Mouse (Mus musculus) midbrain, embryonic 12.5 days (tissue): ENCODE measurements around the gene Fbln2. TPM values are rescaled to one million over a fixed set of nuclear protein-coding genes. Genes with fewer than 3 reads are reported as not detected.

Source experiments
- ATAC-seq: fragments of 200-750 bp; cut with Nextera tagmentation; 2 replicates; pipeline ENCODE4 v1.8.0; 2017; ENCODE audit warnings: low read depth, moderate TSS enrichment, moderate library complexity; ENCODE audit not compliant: low FRiP score
- H3K27ac ChIP-seq: fragments of 300-500 bp; sonication (generic); replicated peaks from 2 replicates; pipeline ENCODE4 v1.5.1; 2016; ENCODE audit warnings: mild to moderate bottlenecking
- H3K27me3 ChIP-seq: fragments of 300-500 bp; sonication (generic); 2 replicates; pipeline ENCODE4 v1.6.1; 2016; ENCODE audit warnings: mild to moderate bottlenecking
- H3K36me3 ChIP-seq: fragments of 300-500 bp; sonication (generic); 2 replicates; pipeline ENCODE4 v1.6.1; 2016
- H3K4me1 ChIP-seq: fragments of 300-500 bp; sonication (generic); 2 replicates; pipeline ENCODE4 v1.6.1; 2016
- H3K4me2 ChIP-seq: fragments of 300-500 bp; sonication (generic); replicated peaks from 2 replicates; pipeline ENCODE4 v1.6.1; 2016; ENCODE audit warnings: mild to moderate bottlenecking, moderate library complexity
- H3K4me3 ChIP-seq: fragments of 300-500 bp; sonication (generic); 2 replicates; pipeline ENCODE4 v1.5.1; 2016; ENCODE audit warnings: mild to moderate bottlenecking
- H3K9ac ChIP-seq: fragments of 300-500 bp; sonication (generic); replicated peaks from 2 replicates; pipeline ENCODE4 v1.6.1; 2016; ENCODE audit warnings: mild to moderate bottlenecking, moderate library complexity
- H3K9me3 ChIP-seq: fragments of 300-500 bp; sonication (generic); 2 replicates; pipeline ENCODE4 v1.6.1; 2016; ENCODE audit warnings: mild to moderate bottlenecking
- WGBS: fragments of 180-500 bp; shearing (Covaris S2); methylation state at CpG from one replicate; pipeline ENCODE4 v1.1.7; 2016; 5-methylcytosine and 5-hydroxymethylcytosine counted together
- polyA plus RNA-seq: library from polyadenylated mRNA; unstranded; fragments of >200 nt; fragmentation: Nextera tagmentation; extraction: Ambion mirVana; gene quantifications from 2 replicates; pipeline ENCODE4 v1.2.1, GENCODE M21; 2016

Gene Fbln2
- polyA plus RNA-seq, 1 experiment from 2014 or later = 66.6 TPM

DNA sequence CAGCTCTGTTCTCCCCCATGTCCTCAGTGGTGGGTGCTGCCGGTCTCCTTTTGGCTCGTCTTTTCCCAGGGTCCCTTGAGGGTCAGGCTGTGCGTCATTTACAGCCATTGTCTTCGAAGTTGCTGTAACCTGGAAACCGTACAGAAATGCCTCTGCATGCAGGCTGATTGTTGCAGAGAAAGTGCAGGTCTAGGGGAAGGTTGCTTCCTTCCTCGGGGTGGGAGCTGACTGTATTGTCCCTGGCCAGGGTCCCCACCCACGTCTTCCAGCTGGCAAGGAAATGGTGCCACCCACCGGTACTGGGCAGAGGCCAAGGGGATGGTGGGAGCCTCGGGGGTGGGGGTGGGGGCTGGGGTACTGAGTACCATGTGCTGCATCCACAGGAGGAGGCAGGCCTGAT, 6.2 kb downstream of the Fbln2 start:
- Histone ChIP-seq H3K36me3 (no peaks in the 10 kb centered on the region), H3K4me3 (no peak overlapping the region), H3K9ac (no peak overlapping the region), H3K4me2 (no peak overlapping the region), H3K27me3 (peaks cover 13% of the 10 kb centered on the region), H3K4me1 (0 out of 2 replicates have a peak, but pooled peaks cover 3% of the 10 kb centered on the region), H3K9me3 (no peaks in the 10 kb centered on the region), H3K27ac (no peak overlapping the region)
- WGBS = 66% methylated on average over 9 of the region's 9 CpGs
- no peak for ATAC-seq

- H3K4me3 ChIP-seq = no peak overlapping the region
- H3K9me3 ChIP-seq = no peaks in the 10 kb centered on the region
- H3K27ac ChIP-seq = no peak overlapping the region
- WGBS = 56% methylated on average over 3 of the region's 3 CpGs
- H3K36me3 ChIP-seq = no peaks in the 10 kb centered on the region
- no peak overlapping the region for H3K9ac ChIP-seq
- ATAC-seq = no peak
- H3K27me3 ChIP-seq = peaks cover 9% of the 10 kb centered on the region
- no peak overlapping the region for H3K4me2 ChIP-seq
- 0 out of 2 replicates have a peak, but pooled peaks cover 3% of the 10 kb centered on the region for H3K4me1 ChIP-seq
These were observed 6.6 kb downstream of the Fbln2 start for GRCm38 (mm10) chr6:91218871-91219270.

DNA sequence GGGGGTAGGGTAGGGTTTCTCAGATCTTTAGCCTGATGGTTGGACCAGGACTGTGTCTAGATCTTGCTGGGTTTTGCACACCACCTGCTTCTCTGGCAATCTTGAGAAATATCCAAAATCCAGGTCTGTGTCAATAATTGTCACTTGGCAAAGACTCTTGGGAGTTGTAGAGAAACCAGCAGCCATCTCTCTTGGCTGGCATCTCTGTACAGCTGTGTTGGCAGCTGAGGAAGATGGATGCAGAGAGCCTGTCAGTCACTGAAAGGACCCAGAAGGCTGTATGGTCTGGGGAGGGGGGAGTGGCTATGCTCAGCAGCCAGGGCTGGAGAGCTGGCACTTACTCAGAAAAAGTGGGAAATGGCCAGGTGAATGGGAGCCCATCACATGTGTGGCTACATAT, 7.8 kb downstream of the Fbln2 start:
- ATAC-seq = no peak
- H3K27me3 ChIP-seq = no peaks in the 10 kb centered on the region; the same call in 1 of the 2 replicates
- H3K27ac ChIP-seq = no peak overlapping the region
- H3K4me3 ChIP-seq = no peak overlapping the region
- 0 out of 2 replicates have a peak, but pooled peaks cover 3% of the 10 kb centered on the region for H3K4me1 ChIP-seq
- no peaks in the 10 kb centered on the region for H3K36me3 ChIP-seq
- H3K9ac ChIP-seq = no peak overlapping the region
- H3K9me3 ChIP-seq = no peaks in the 10 kb centered on the region
- H3K4me2 ChIP-seq = no peak overlapping the region

DNA sequence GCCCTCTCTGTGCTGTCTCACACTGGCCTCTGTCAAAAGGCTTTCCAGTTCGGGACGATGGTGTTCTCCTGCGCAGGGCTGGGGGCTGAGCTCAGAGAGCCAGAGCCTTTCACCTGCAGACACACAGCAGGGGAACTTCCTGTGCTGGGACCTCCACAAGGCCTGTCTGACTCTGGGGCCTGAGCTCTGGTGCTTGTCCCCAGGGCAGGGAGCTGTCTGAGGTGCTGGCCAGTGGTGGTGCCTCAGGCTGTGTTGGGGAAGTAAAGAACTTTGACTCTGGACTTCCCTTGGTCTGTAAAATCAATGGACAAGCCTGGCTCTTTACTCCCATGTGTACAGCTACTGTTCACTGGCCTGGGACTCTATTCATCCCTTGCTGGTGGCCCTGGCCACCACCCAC, 8.8 kb downstream of the Fbln2 start:
- 7% methylated on average over 3 of the region's 3 CpGs for WGBS

GRCm38 (mm10) chr6:91222694-91223346, 10.6 kb downstream of the Fbln2 start:
- Histone ChIP-seq H3K36me3 (no peaks in the 10 kb centered on the region), H3K9ac (no peak overlapping the region), H3K4me3 (no peak overlapping the region), H3K4me1 (0 out of 2 replicates have a peak, but pooled peaks cover 3% of the 10 kb centered on the region), H3K9me3 (no peaks in the 10 kb centered on the region), H3K4me2 (no peak overlapping the region), H3K27me3 (no peaks in the 10 kb centered on the region; the same call in 1 of the 2 replicates), H3K27ac (no peak overlapping the region)
- WGBS = 75% methylated on average over 10 of the region's 10 CpGs
- no peak for ATAC-seq

More for the DNA sequence above, 8.8 kb downstream of the Fbln2 start:
- 0 out of 2 replicates have a peak, but pooled peaks cover 3% of the 10 kb centered on the region for H3K4me1 ChIP-seq
- H3K4me3 ChIP-seq = no peak overlapping the region
- no peaks in the 10 kb centered on the region for H3K9me3 ChIP-seq
- no peak overlapping the region for H3K27ac ChIP-seq
- no peak overlapping the region for H3K4me2 ChIP-seq
- H3K36me3 ChIP-seq = no peaks in the 10 kb centered on the region
- no peak for ATAC-seq
- no peak overlapping the region for H3K9ac ChIP-seq
- H3K27me3 ChIP-seq = no peaks in the 10 kb centered on the region; the same call in 1 of the 2 replicates

- H3K4me1 ChIP-seq = no peaks in the 10 kb centered on the region
- no peak overlapping the region for H3K9ac ChIP-seq
- no peaks in the 10 kb centered on the region for H3K9me3 ChIP-seq
- no peaks in the 10 kb centered on the region for H3K36me3 ChIP-seq
- no peak for ATAC-seq
- no peak overlapping the region for H3K4me2 ChIP-seq
- H3K4me3 ChIP-seq = no peak overlapping the region
- H3K27ac ChIP-seq = no peak overlapping the region
- no peaks in the 10 kb centered on the region; the same call in 1 of the 2 replicates for H3K27me3 ChIP-seq
- 86% methylated on average over 6 of the region's 6 CpGs for WGBS
These were observed 12.7 kb downstream of the Fbln2 start for GRCm38 (mm10) chr6:91224939-91225338.

DNA sequence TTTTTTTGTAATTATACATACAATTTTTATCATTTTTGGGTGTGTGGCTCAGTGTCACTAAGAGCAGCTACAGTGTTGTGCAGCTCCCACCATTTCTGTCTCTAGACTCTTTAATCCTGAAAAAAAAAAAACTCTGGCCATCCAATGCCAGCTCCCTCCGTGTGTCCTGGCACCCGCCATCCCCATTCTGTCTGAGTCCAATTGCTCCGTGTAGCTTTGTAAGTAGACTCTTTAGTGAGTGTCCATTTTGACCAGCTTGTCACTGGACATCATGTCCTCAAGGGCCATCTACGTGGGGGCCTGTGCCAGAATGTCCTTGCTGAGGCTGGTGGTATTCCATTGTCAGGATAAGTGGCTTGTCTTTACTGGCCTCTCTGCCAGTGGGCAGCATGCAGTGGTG, 13.1 kb downstream of the Fbln2 start:
- no peak for ATAC-seq
- H3K4me2 ChIP-seq = no peak overlapping the region
- H3K4me3 ChIP-seq = no peak overlapping the region
- 79% methylated on average over 4 of the region's 4 CpGs for WGBS
- H3K4me1 ChIP-seq = no peaks in the 10 kb centered on the region
- no peaks in the 10 kb centered on the region for H3K36me3 ChIP-seq
- H3K27me3 ChIP-seq = no peaks in the 10 kb centered on the region; the same call in 1 of the 2 replicates
- H3K9ac ChIP-seq = no peak overlapping the region
- H3K9me3 ChIP-seq = no peaks in the 10 kb centered on the region
- no peak overlapping the region for H3K27ac ChIP-seq

- Histone ChIP-seq H3K4me2 (no peak overlapping the region), H3K9me3 (no peaks in the 10 kb centered on the region), H3K27me3 (no peaks in the 10 kb centered on the region; the same call in 1 of the 2 replicates), H3K9ac (no peak overlapping the region), H3K36me3 (no peaks in the 10 kb centered on the region), H3K27ac (no peak overlapping the region), H3K4me3 (no peak overlapping the region), H3K4me1 (no peaks in the 10 kb centered on the region)
- no peak for ATAC-seq
- WGBS = 100% methylated on average over 1 of the region's 1 CpGs
These were observed 13.8 kb downstream of the Fbln2 start for GRCm38 (mm10) chr6:91226058-91226457.

DNA sequence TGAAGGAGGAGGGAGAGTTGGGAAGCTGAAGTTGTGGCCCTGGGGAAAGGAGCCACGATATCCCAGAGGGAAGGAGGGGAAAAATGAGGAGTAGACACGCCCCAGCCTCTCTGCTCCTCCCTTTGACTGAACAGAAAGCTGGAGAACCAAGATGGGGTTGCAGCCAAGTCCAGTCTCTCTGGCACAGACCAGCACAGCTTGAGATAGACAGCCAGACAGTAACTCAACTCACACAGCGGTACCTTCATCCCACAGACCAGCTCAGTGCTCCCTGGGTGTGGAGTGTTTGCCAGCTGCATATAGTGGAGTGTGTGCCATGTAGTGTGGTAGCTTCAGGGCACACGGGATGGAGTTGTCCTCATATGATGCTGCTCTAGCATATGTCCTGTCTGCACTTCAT, 16.7 kb downstream of the Fbln2 start:
- Histone ChIP-seq H3K4me1 (0 out of 2 replicates have a peak, but pooled peaks cover 6% of the 10 kb centered on the region), H3K36me3 (no peaks in the 10 kb centered on the region), H3K9me3 (no peaks in the 10 kb centered on the region), H3K9ac (no peak overlapping the region), H3K4me2 (no peak overlapping the region), H3K27me3 (no peaks in the 10 kb centered on the region; the same call in 1 of the 2 replicates), H3K4me3 (no peak overlapping the region), H3K27ac (no peak overlapping the region)
- WGBS = 73% methylated on average over 4 of the region's 4 CpGs
- ATAC-seq = no peak

DNA sequence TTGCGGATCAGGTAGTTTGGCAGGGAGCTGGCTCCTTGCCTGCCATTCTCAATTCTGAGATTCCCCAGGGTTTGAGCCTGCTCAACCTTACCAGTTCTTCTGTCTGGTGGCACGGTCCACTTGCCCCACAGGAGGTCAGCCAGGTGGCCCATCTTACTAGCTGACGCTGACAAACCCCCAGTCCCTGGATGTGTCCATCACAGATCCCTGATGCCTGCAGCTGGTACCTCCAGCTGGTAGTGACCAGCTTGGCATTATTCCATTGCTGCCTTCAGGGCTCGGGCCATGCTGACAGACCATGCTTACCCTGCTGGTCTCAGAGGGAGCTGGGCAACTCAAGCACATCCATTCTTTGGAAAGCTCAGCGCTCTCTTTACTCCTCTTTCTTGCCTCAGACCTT, 18.7 kb downstream of the Fbln2 start:
- H3K9me3 ChIP-seq = no peaks in the 10 kb centered on the region
- no peak overlapping the region for H3K4me3 ChIP-seq
- WGBS = 89% methylated on average over 5 of the region's 5 CpGs
- H3K4me1 ChIP-seq = 0 out of 2 replicates have a peak, but pooled peaks cover 12% of the 10 kb centered on the region
- no peak for ATAC-seq
- no peaks in the 10 kb centered on the region for H3K36me3 ChIP-seq
- no peaks in the 10 kb centered on the region; the same call in 1 of the 2 replicates for H3K27me3 ChIP-seq
- no peak overlapping the region for H3K9ac ChIP-seq
- no peak overlapping the region for H3K27ac ChIP-seq
- no peak overlapping the region for H3K4me2 ChIP-seq

GRCm38 (mm10) chr6:91231523-91231922, 19.3 kb downstream of the Fbln2 start:
- H3K4me3 ChIP-seq = no peak overlapping the region
- ATAC-seq = no peak

GRCm38 (mm10) chr6:91233011-91233410, 20.8 kb downstream of the Fbln2 start:
- Histone ChIP-seq H3K9me3 (no peaks in the 10 kb centered on the region), H3K27me3 (no peaks in the 10 kb centered on the region), H3K27ac (no peak overlapping the region), H3K4me1 (peaks cover 19% of the 10 kb centered on the region; the same call in 1 of the 2 replicates), H3K36me3 (no peaks in the 10 kb centered on the region), H3K4me3 (no peak overlapping the region), H3K9ac (no peak overlapping the region), H3K4me2 (no peak overlapping the region)
- ATAC-seq = no peak
- WGBS = 85% methylated on average over 12 of the region's 12 CpGs

More at GRCm38 (mm10) chr6:91231523-91231922, 19.3 kb downstream of the Fbln2 start:
- Histone ChIP-seq H3K36me3 (no peaks in the 10 kb centered on the region), H3K9me3 (no peaks in the 10 kb centered on the region), H3K9ac (no peak overlapping the region), H3K27me3 (no peaks in the 10 kb centered on the region), H3K4me2 (no peak overlapping the region), H3K27ac (no peak overlapping the region), H3K4me1 (peaks cover 17% of the 10 kb centered on the region; the same call in 1 of the 2 replicates)
- 78% methylated on average over 4 of the region's 4 CpGs for WGBS
